Mouse (Mus musculus): Measurements from ENCODE around the gene Cmss1.

GRCm38 (mm10) chr16:57445096-57446094 lies 161.3 kb downstream of the Cmss1 start:
- TF ChIP-seq GATA1 (IDR thresholded peaks at IDR 0.05; ENCODE audit: borderline replicate concordance, low read length) (no peak), FLI1 (IDR thresholded peaks at IDR 0.05; ENCODE audit: low read length) (no peak)

Measured in megakaryocyte, embryonic 14.5 days (primary cell).